ENCODE assay signal across 9 mouse cellular contexts in the genomic region with DNA sequence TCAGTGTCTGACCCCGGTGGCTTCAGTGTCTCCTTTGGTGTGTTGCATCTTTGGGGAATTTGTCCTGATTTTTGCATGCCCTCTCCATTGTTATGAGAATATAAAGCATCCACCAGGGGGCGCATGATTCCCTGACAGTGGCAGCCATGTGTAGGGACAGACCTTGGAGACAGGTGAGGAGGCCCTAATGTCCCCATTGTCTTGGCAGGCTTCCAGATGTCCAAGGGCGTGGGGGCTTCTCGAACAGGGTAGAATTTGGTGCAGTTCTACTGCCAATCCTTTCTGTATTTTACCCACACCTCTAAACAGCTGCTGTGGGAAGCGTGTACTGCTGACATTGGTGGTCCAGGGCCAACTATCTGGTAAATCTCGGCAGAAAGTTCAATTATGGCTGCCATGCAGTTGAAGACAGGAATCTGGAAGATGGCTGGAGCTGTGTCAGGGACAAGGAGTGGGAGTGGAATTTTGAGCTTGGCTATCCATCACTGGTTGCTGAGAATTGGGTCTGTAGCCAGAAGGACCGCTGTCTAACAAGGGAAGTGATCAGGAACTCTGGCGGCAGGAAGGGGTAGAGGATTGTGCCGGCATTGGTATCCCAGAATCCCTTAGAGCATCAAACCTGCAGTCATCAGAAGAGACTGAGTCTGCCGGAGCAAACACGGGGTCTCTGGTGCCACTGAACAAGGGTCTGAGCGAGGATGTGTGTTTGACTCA. TPM values are rescaled to one million over a fixed set of nuclear protein-coding genes. Genes with fewer than 3 reads are reported as not detected.
DNase-seq lines count a peak whose midpoint lies in the region; ATAC-seq and TF ChIP-seq lines count a peak whose summit lies in the region.
"Had no signal": no experiment of that assay in that cellular context is flagged by ENCODE, and none has a peak within 500 bp of the region (broad histone marks: within the 10 kb centered on the region; RNA-seq: fewer than 3 reads in every experiment).

No protein-coding gene starts in this region.

- peaks cover 4% of the 10 kb centered on the region; the same call in 1 of the 2 replicates for H3K27me3 ChIP-seq in hindbrain, embryonic 11.5 days (ENCODE audit: control insufficient read depth, insufficient read depth, low read length)
- peaks cover 32% of the 10 kb centered on the region for H3K27me3 ChIP-seq in hindbrain, embryonic 12.5 days
- H3K27me3 ChIP-seq in thymus, adult 2 months (ENCODE audit: control insufficient read depth, insufficient read depth, low read length): peaks cover 2% of the 10 kb centered on the region; the same call in 1 of the 2 replicates

- H3K4me3 ChIP-seq in hindbrain, embryonic 11.5 days (ENCODE audit: low read depth, low read length): no peak overlapping the region
- no peak overlapping the region for H3K4me3 ChIP-seq in hindbrain, embryonic 12.5 days
- no peak overlapping the region for H3K4me3 ChIP-seq in thymus, adult 2 months (ENCODE audit: control insufficient read depth, insufficient read depth, low read length)
- H3K4me3 ChIP-seq: myocyte had no signal

- no peak overlapping the region for H3K27ac ChIP-seq in hindbrain, embryonic 11.5 days (ENCODE audit: low read depth, low read length)
- H3K27ac ChIP-seq in hindbrain, embryonic 12.5 days: no peak overlapping the region
- H3K27ac ChIP-seq in thymus, adult 2 months (ENCODE audit: control insufficient read depth, insufficient read depth, low read length): no peak overlapping the region

- H3K36me3 ChIP-seq in hindbrain, embryonic 11.5 days (ENCODE audit: control insufficient read depth, insufficient read depth, low read length): no peaks in the 10 kb centered on the region
- no peaks in the 10 kb centered on the region for H3K36me3 ChIP-seq in hindbrain, embryonic 12.5 days
- H3K36me3 ChIP-seq in thymus, adult 2 months (ENCODE audit: control insufficient read depth, insufficient read depth, low read length): no peaks in the 10 kb centered on the region

- ATAC-seq in hindbrain, embryonic 11.5 days (ENCODE audit: low FRiP score): no peak
- ATAC-seq in hindbrain, embryonic 12.5 days (ENCODE audit: low FRiP score): no peak

- intact Hi-C loops in heart, postnatal 36 days (cut with DNase I): loop anchor here (1.0 kb wide), 1 partner anchor 220 kb away; no protein-coding TSS in a partner anchor

- H3K4me1 ChIP-seq in hindbrain, embryonic 11.5 days (replicated peaks; ENCODE audit: control insufficient read depth, insufficient read depth, low read length): no peaks in the 10 kb centered on the region
- H3K4me1 ChIP-seq in hindbrain, embryonic 12.5 days: peaks cover 5% of the 10 kb centered on the region
- H3K4me1 ChIP-seq in thymus, adult 2 months (replicated peaks; ENCODE audit: control insufficient read depth, insufficient read depth, low read length): no peaks in the 10 kb centered on the region

- H3K9me3 ChIP-seq in hindbrain, embryonic 11.5 days (ENCODE audit: control insufficient read depth, low read length): no peaks in the 10 kb centered on the region
- no peaks in the 10 kb centered on the region for H3K9me3 ChIP-seq in hindbrain, embryonic 12.5 days (replicated peaks)

- H3K9ac ChIP-seq in hindbrain, embryonic 11.5 days (ENCODE audit: low read depth, low read length): no peak overlapping the region
- H3K9ac ChIP-seq in hindbrain, embryonic 12.5 days: no peak overlapping the region

- peak; percentile 70; the same call in 1 of the 2 replicates for TF ChIP-seq CTCF in thymus, adult 2 months (IDR thresholded peaks at IDR 0.05; ENCODE audit: borderline replicate concordance, control insufficient read depth, extremely low read depth, insufficient read depth, low read length, poor library complexity)

- no peak for TF ChIP-seq POLR2A in thymus, adult 2 months (IDR thresholded peaks at IDR 0.05; ENCODE audit: control insufficient read depth, extremely low read depth, insufficient read depth, low read length, poor library complexity)

- WGBS in hindbrain, embryonic 11.5 days: 68% methylated on average over 12 of the region's 12 CpGs
- WGBS in hindbrain, embryonic 12.5 days: 70% methylated on average over 12 of the region's 12 CpGs
- WGBS in thymus, adult 2 months: 64% methylated on average over 12 of the region's 12 CpGs

- no peak overlapping the region for H3K4me2 ChIP-seq in hindbrain, embryonic 11.5 days (replicated peaks; ENCODE audit: low read depth, low read length)
- no peak overlapping the region for H3K4me2 ChIP-seq in hindbrain, embryonic 12.5 days (replicated peaks)

- peak; percentile 84 for DNase-seq in hindbrain, embryonic 11.5 days (ENCODE audit: low spot score)
- peak; percentile 54 for DNase-seq in adrenal gland, adult 2 months
- peak; percentile 56 for DNase-seq in embryo, embryonic 9.5 days (ENCODE audit: extremely low spot score)
- peak; percentile 54 to 62 for DNase-seq in heart, postnatal 36 days
- peak; percentile 16 for DNase-seq in left cerebral cortex, adult 11 months (ENCODE audit: low spot score)
- DNase-seq in mesoderm, embryonic 11.5 days (ENCODE audit: low read depth, low spot score): peak; percentile 74
- DNase-seq in thymus, adult 2 months: peak; percentile 71

RNA-seq across cellular contexts. Expression of a gene that starts 29.8 kb away (rescaled TPM):
- polyA plus RNA-seq in hindbrain, embryonic 11.5 days (2014; fragmentation: Nextera tagmentation; extraction: Ambion mirVana): not detected in 2 replicates
- polyA plus RNA-seq in hindbrain, embryonic 12.5 days (2016; fragmentation: Nextera tagmentation; extraction: Ambion mirVana): 0.16 and 0.17 TPM in 2 replicates
- total RNA-seq in adrenal gland, adult 2 months (2021): not detected
- polyA plus RNA-seq in adrenal gland, adult 2 months (2012; rRNA removed): 0.08 TPM in 1 of 2 replicates, not detected in the other
- total RNA-seq in heart, postnatal 36 days (2021): not detected
- 0.26 and 0.46 TPM in 2 replicates for polyA plus RNA-seq in thymus, adult 2 months (2012; rRNA removed)

RNA-seq across cellular contexts. Expression of a gene that starts 46.3 kb away (rescaled TPM):
- 0.35 and 0.39 TPM in 2 replicates for polyA plus RNA-seq in hindbrain, embryonic 11.5 days (2014; fragmentation: Nextera tagmentation; extraction: Ambion mirVana)
- polyA plus RNA-seq in hindbrain, embryonic 12.5 days (2016; fragmentation: Nextera tagmentation; extraction: Ambion mirVana): 1.6 and 1.8 TPM in 2 replicates
- not detected for total RNA-seq in adrenal gland, adult 2 months (2021)
- polyA plus RNA-seq in adrenal gland, adult 2 months (2012; rRNA removed): not detected in 2 replicates
- total RNA-seq in heart, postnatal 36 days (2021): not detected
- polyA plus RNA-seq in thymus, adult 2 months (2012; rRNA removed): 0.07 and 0.09 TPM in 2 replicates

Comparison
In these comparisons a context has a peak if more than half of its experiments do, and no peak if none do; other contexts are left out.
1. DNase-seq: peak in every context shown above with its lines; median percentile 84 in hindbrain, embryonic 11.5 days; 74 in mesoderm, embryonic 11.5 days; 71 in thymus, adult 2 months; 58 in heart, postnatal 36 days; 56 in embryo, embryonic 9.5 days; 54 in adrenal gland, adult 2 months; 16 in left cerebral cortex, adult 11 months.